Mouse (Mus musculus) forebrain, embryonic 16.5 days (tissue): ENCODE data around the gene Lsp1. TPM values are rescaled to one million over a fixed set of nuclear protein-coding genes. Genes with fewer than 3 reads are reported as not detected.

ENCODE experiments used
- ATAC-seq: fragments of 200-750 bp; cut with Nextera tagmentation; 2 replicates; pipeline ENCODE4 v1.8.0; 2017; ENCODE audit warnings: mild to moderate bottlenecking, moderate library complexity
- H3K27ac ChIP-seq: fragments of 300-500 bp; sonication (generic); 2 replicates; pipeline ENCODE4 v1.5.1; 2014; ENCODE audit warnings: low read length, control low read depth
- H3K27me3 ChIP-seq: fragments of 300-500 bp; sonication (generic); replicated peaks from 2 replicates; pipeline ENCODE4 v1.6.1; 2014; ENCODE audit warnings: low read length; ENCODE audit not compliant: control insufficient read depth, insufficient read depth
- H3K36me3 ChIP-seq: fragments of 300-500 bp; sonication (generic); 2 replicates; pipeline ENCODE4 v1.6.1; 2014; ENCODE audit not compliant: control insufficient read depth, insufficient read depth
- H3K4me1 ChIP-seq: fragments of 300-500 bp; sonication (generic); replicated peaks from 2 replicates; pipeline ENCODE4 v1.6.1; 2014; ENCODE audit warnings: low read length; ENCODE audit not compliant: control insufficient read depth, insufficient read depth
- H3K4me2 ChIP-seq: fragments of 300-500 bp; sonication (generic); 2 replicates; pipeline ENCODE4 v1.6.1; 2014; ENCODE audit warnings: mild to moderate bottlenecking, low read length, control low read depth
- H3K4me3 ChIP-seq: fragments of 300-500 bp; sonication (generic); replicated peaks from 2 replicates; pipeline ENCODE4 v1.5.1; 2014; ENCODE audit warnings: mild to moderate bottlenecking, low read length, control low read depth
- H3K9ac ChIP-seq: fragments of 300-500 bp; sonication (generic); replicated peaks from 2 replicates; pipeline ENCODE4 v1.6.1; 2014; ENCODE audit warnings: low read depth, low read length, control low read depth
- H3K9me3 ChIP-seq: fragments of 300-500 bp; sonication (generic); 2 replicates; pipeline ENCODE4 v1.6.1; 2016; ENCODE audit warnings: low read length; ENCODE audit not compliant: control insufficient read depth
- WGBS: fragments of 180-500 bp; shearing (Covaris S2); extraction: QIAGEN DNeasy Blood & Tissue Kit; methylation state at CpG from one replicate; pipeline ENCODE4 v1.1.7; 2014; 5-methylcytosine and 5-hydroxymethylcytosine counted together
- polyA plus RNA-seq: library from polyadenylated mRNA; unstranded; fragments of >200 nt; fragmentation: Nextera tagmentation; extraction: Ambion mirVana; gene quantifications from 2 replicates; pipeline ENCODE4 v1.2.1, GENCODE M21; 2015

Lsp1 gene
- polyA plus RNA-seq, 1 experiment from 2014 or later, result 3.5 TPM

GRCm38 (mm10) chr7:142478001-142478400 is 17.4 kb downstream of the Lsp1 start:
- Histone ChIP-seq H3K4me1 (peaks cover 13% of the 10 kb centered on the region), H3K9ac (no peak overlapping the region), H3K4me2 (no peak overlapping the region), H3K27me3 (no peaks in the 10 kb centered on the region), H3K36me3 (no peaks in the 10 kb centered on the region), H3K4me3 (no peak overlapping the region), H3K9me3 (no peaks in the 10 kb centered on the region), H3K27ac (no peak overlapping the region)
- 89% methylated on average over 6 of the region's 6 CpGs for WGBS
- ATAC-seq, result no peak

DNA sequence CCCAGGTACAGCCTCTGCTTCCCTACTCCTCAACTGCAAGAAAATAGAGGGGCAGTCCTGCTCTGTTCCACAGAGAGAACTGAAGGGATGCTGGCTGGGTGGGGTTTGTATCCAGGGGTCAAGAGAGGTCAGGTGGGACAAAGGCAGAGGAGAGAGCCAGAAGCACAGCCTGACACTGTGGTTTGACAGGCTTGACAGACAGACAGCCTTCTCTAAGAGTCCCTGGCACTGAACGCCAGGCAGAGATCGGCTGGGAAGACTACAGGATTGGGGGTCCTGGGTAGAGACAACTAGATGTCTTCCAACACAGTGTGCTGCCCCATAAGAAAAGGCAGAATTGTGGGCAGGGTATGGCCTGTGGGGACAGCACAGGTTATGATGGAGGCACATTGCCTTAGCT is 18.0 kb downstream of the Lsp1 start:
- ATAC-seq, result no peak
- H3K4me1 ChIP-seq, result peaks cover 14% of the 10 kb centered on the region
- H3K4me2 ChIP-seq, result no peak overlapping the region
- WGBS, result 56% methylated on average over 2 of the region's 2 CpGs
- no peaks in the 10 kb centered on the region for H3K36me3 ChIP-seq
- no peak overlapping the region for H3K27ac ChIP-seq
- no peaks in the 10 kb centered on the region for H3K9me3 ChIP-seq
- H3K4me3 ChIP-seq, result no peak overlapping the region
- no peak overlapping the region for H3K9ac ChIP-seq
- no peaks in the 10 kb centered on the region for H3K27me3 ChIP-seq

GRCm38 (mm10) chr7:142479307-142479706 is 18.7 kb downstream of the Lsp1 start:
- H3K9ac ChIP-seq, result no peak overlapping the region
- H3K36me3 ChIP-seq, result no peaks in the 10 kb centered on the region
- no peak overlapping the region for H3K27ac ChIP-seq

GRCm38 (mm10) chr7:142479886-142480285 is 19.3 kb downstream of the Lsp1 start:
- H3K4me1 ChIP-seq, result peaks cover 14% of the 10 kb centered on the region
- 89% methylated on average over 3 of the region's 3 CpGs for WGBS
- no peak overlapping the region for H3K4me3 ChIP-seq
- H3K4me2 ChIP-seq, result no peak overlapping the region
- H3K27ac ChIP-seq, result no peak overlapping the region
- ATAC-seq, result no peak
- no peaks in the 10 kb centered on the region for H3K27me3 ChIP-seq
- no peaks in the 10 kb centered on the region for H3K9me3 ChIP-seq
- H3K36me3 ChIP-seq, result no peaks in the 10 kb centered on the region
- H3K9ac ChIP-seq, result no peak overlapping the region

More at GRCm38 (mm10) chr7:142479307-142479706, 18.7 kb downstream of the Lsp1 start:
- no peak for ATAC-seq
- H3K4me2 ChIP-seq, result no peak overlapping the region
- no peaks in the 10 kb centered on the region for H3K9me3 ChIP-seq
- H3K4me1 ChIP-seq, result peaks cover 14% of the 10 kb centered on the region
- H3K27me3 ChIP-seq, result no peaks in the 10 kb centered on the region
- no peak overlapping the region for H3K4me3 ChIP-seq

GRCm38 (mm10) chr7:142480661-142481060 is 20.1 kb downstream of the Lsp1 start:
- no peak for ATAC-seq
- 96% methylated on average over 3 of the region's 3 CpGs for WGBS
- Histone ChIP-seq H3K9ac (no peak overlapping the region), H3K27ac (no peak overlapping the region), H3K4me1 (peaks cover 14% of the 10 kb centered on the region), H3K36me3 (no peaks in the 10 kb centered on the region), H3K4me3 (no peak overlapping the region), H3K27me3 (no peaks in the 10 kb centered on the region), H3K4me2 (no peak overlapping the region), H3K9me3 (no peaks in the 10 kb centered on the region)

DNA sequence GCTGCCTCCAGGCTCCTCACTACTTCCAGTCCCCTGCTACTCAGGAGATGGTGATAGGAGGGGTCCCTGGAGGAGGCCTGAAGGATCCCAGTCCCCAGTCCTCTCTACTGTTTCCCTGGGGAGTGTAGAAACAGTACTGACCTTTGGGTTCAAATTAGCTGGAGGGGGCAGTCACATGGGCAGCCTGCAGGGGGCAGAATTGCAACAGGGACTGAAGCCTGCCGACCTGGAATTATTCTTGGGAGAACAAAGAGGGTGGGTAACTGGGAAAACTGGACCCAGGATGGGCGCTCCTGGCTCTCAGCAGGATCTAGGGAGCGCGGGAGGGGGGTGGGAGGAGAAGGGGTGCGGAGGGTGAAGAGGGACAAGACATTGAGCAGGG is 20.6 kb downstream of the Lsp1 start:
- Histone ChIP-seq H3K9me3 (no peaks in the 10 kb centered on the region), H3K27ac (peak overlapping the region; percentile 34), H3K4me1 (peaks cover 14% of the 10 kb centered on the region), H3K36me3 (no peaks in the 10 kb centered on the region), H3K9ac (peak overlapping the region; percentile 58), H3K27me3 (no peaks in the 10 kb centered on the region), H3K4me2 (peak overlapping the region; percentile 53), H3K4me3 (peak overlapping the region; percentile 29)
- peak; percentile 8; the same call in 1 of the 2 replicates for ATAC-seq
- WGBS, result 5% methylated on average over 5 of the region's 5 CpGs

GRCm38 (mm10) chr7:142481568-142482255 is 21.1 kb downstream of the Lsp1 start:
- Histone ChIP-seq H3K9ac (peak overlapping the region; percentile 58), H3K4me1 (peaks cover 14% of the 10 kb centered on the region), H3K27me3 (no peaks in the 10 kb centered on the region), H3K36me3 (no peaks in the 10 kb centered on the region), H3K4me3 (peak overlapping the region; percentile 29), H3K27ac (peak overlapping the region; percentile 34), H3K9me3 (no peaks in the 10 kb centered on the region), H3K4me2 (peak overlapping the region; percentile 53)
- ATAC-seq, result peak; percentile 75
- WGBS, result under 1% methylated on average over 22 of the region's 22 CpGs

- Histone ChIP-seq H3K9ac (no peak overlapping the region), H3K4me1 (peaks cover 18% of the 10 kb centered on the region), H3K4me3 (no peak overlapping the region), H3K4me2 (no peak overlapping the region), H3K9me3 (no peaks in the 10 kb centered on the region), H3K36me3 (no peaks in the 10 kb centered on the region), H3K27ac (peak overlapping the region; percentile 34), H3K27me3 (no peaks in the 10 kb centered on the region)
- peak; percentile 53 for ATAC-seq
- 14% methylated on average over 6 of the region's 6 CpGs for WGBS
Measured at GRCm38 (mm10) chr7:142482256-142482609, 21.6 kb downstream of the Lsp1 start.

DNA sequence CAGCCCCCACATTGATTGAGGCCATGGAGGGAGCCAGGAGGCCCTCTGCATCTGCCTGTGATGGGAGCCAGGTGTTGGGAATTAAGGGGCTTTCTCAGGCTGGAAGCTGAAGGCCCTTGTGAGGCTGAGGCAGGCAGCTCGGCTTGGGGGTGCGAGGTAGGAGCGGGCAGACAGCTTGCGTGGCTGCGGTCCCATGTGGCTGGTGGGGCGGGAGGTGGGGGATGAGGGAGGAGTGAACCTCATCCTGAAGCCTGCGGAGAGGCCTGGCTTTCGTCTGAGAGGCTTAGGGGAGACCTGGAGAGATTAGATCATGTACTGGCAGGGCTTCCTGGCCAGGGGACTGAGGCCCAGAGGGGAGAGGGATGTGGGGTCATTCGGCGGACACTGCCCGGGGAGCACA is 22.5 kb downstream of the Lsp1 start:
- Histone ChIP-seq H3K36me3 (no peaks in the 10 kb centered on the region), H3K27ac (no peak overlapping the region), H3K9me3 (no peaks in the 10 kb centered on the region), H3K4me1 (peaks cover 23% of the 10 kb centered on the region), H3K27me3 (no peaks in the 10 kb centered on the region), H3K9ac (no peak overlapping the region), H3K4me3 (no peak overlapping the region), H3K4me2 (no peak overlapping the region)
- ATAC-seq, result no peak
- 45% methylated on average over 11 of the region's 11 CpGs for WGBS

DNA sequence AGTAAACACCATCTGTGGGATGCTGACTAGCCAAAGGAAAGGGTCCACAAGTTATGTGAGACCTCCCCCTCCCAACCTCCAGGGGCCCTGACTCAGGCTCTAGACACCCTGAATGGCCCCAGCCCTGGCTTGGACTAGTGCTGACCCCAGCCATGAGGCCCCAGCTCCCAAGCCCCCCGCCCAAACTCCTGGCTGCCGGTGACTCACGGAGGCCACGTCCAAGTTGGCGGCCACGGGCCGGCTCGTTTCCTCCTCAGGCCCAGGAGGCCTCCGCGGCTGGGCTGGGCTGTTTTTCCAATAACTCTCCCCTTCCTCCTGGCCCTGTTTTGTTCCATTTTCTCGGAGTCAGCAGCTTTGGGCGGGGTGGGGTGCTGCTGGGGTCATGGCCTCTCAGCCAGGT is 24.2 kb downstream of the Lsp1 start:
- WGBS, result 85% methylated on average over 12 of the region's 12 CpGs
- Histone ChIP-seq H3K4me1 (peaks cover 23% of the 10 kb centered on the region), H3K4me2 (no peak overlapping the region), H3K9me3 (no peaks in the 10 kb centered on the region), H3K4me3 (no peak overlapping the region), H3K36me3 (no peaks in the 10 kb centered on the region), H3K27ac (no peak overlapping the region), H3K9ac (no peak overlapping the region), H3K27me3 (no peaks in the 10 kb centered on the region)
- no peak for ATAC-seq
